Comparison of ENCODE assay signal across 8 mouse cellular contexts in genomic region chr5:107611224-107611623, GRCm38 (mm10). TPM values are rescaled to one million over a fixed set of nuclear protein-coding genes. Genes with fewer than 3 reads are reported as not detected.
DNase-seq lines count a peak whose midpoint lies in the region; ATAC-seq and TF ChIP-seq lines count a peak whose summit lies in the region.

No protein-coding gene starts in this region.

- WGBS in kidney, adult 2 months: 7% methylated on average over 2 of the region's 2 CpGs
- WGBS in limb, embryonic 10.5 days: under 1% methylated on average over 2 of the region's 2 CpGs

- no peaks in the 10 kb centered on the region for H3K9me3 ChIP-seq in limb, embryonic 10.5 days (replicated peaks)

- H3K4me1 ChIP-seq in kidney, adult 2 months (ENCODE audit: control insufficient read depth, insufficient read depth, low read length): no peaks in the 10 kb centered on the region
- H3K4me1 ChIP-seq in limb, embryonic 10.5 days: no peaks in the 10 kb centered on the region

- DNase-seq in B cell, adult 2 months: peak; percentile 71 to 75
- DNase-seq in NIH3T3 (ENCODE audit: low read depth): peak; percentile 87
- DNase-seq in cerebellum, adult 9-10 months: peak; percentile 74
- DNase-seq in kidney, adult 2 months: peak; percentile 63
- DNase-seq in limb, embryonic 10.5 days (ENCODE audit: low spot score): peak; percentile 60
- DNase-seq in natural killer cell, adult 2 months (ENCODE audit: low spot score in 2 of 2): peak; percentile 53 to 70
- DNase-seq in testis, postnatal 10 days (ENCODE audit: low spot score): peak; percentile 54

- H3K36me3 ChIP-seq in kidney, adult 2 months (ENCODE audit: control insufficient read depth, insufficient read depth, low read length): peaks cover 1% of the 10 kb centered on the region
- peaks cover 40% of the 10 kb centered on the region for H3K36me3 ChIP-seq in limb, embryonic 10.5 days

- H3K27ac ChIP-seq in kidney, adult 2 months (ENCODE audit: insufficient read depth, low read depth, low read length): no peak overlapping the region
- H3K27ac ChIP-seq in limb, embryonic 10.5 days: no peak overlapping the region

- no peak overlapping the region for H3K4me3 ChIP-seq in kidney, adult 2 months (ENCODE audit: insufficient read depth, low read depth, low read length)
- H3K4me3 ChIP-seq in limb, embryonic 10.5 days: no peak overlapping the region

- no peaks in the 10 kb centered on the region for H3K27me3 ChIP-seq in kidney, adult 2 months (replicated peaks; ENCODE audit: control insufficient read depth, insufficient read depth, low read length)
- H3K27me3 ChIP-seq in limb, embryonic 10.5 days (ENCODE audit: low read depth, poor library complexity, severe bottlenecking): no peaks in the 10 kb centered on the region

- TF ChIP-seq CTCF in kidney, adult 2 months (conservative IDR thresholded peaks at IDR 0.05; ENCODE audit: insufficient read depth, insufficient read length, low read depth, low read length): peak; percentile 63

- peak; percentile 88 for ATAC-seq in frontal cortex, adult (ENCODE audit: low TSS enrichment)

- no peak for TF ChIP-seq POLR2A in kidney, adult 2 months (IDR thresholded peaks at IDR 0.05; ENCODE audit: low read depth, low read length)

RNA-seq across cellular contexts. Expression of gene Glmn, which starts 13.5 kb away (rescaled TPM):
- polyA plus RNA-seq in kidney, adult 2 months (2012; rRNA removed): 0.78 and 0.91 TPM in 2 replicates
- 33.0 and 39.0 TPM in 2 replicates for polyA plus RNA-seq in limb, embryonic 10.5 days (2016; fragmentation: Nextera tagmentation; extraction: Ambion mirVana)

RNA-seq across cellular contexts. Expression of gene Rpap2, which starts 14.1 kb away (rescaled TPM):
- polyA plus RNA-seq in kidney, adult 2 months (2012; rRNA removed): 3.0 and 3.3 TPM in 2 replicates
- polyA plus RNA-seq in limb, embryonic 10.5 days (2016; fragmentation: Nextera tagmentation; extraction: Ambion mirVana): 19.0 and 22.7 TPM in 2 replicates

Comparison
In these comparisons a context has a peak if more than half of its experiments do, and no peak if none do; other contexts are left out.
1. RNA of gene Glmn, which starts 13.5 kb away (polyA plus RNA-seq): 33.0 to 39.0 TPM in limb, embryonic 10.5 days; 0.78 to 0.91 TPM in kidney, adult 2 months; every median in the first group is over 10 times any median in the second.
2. Peak in every context shown above with its lines, with median percentiles within 50 percentile points of each other: DNase-seq.